Mouse (Mus musculus) adrenal gland, adult 2 months (tissue): ENCODE measurements at regions not wholly inside any gene's neighbourhood (a gene's known extent, or its start where the extent isn't known, plus 50 kb on each side); places are given as distances from the start of the nearest gene placed in this dataset.
"Not testable (repeated sequence)": the region's sequence is repeated elsewhere in the genome, so short reads cannot be mapped to it uniquely, and the experiment has no call there.

ENCODE experiments used
- DNase-seq: peaks from one replicate; pipeline ENCODE4 v3.0.0; 2021

DNA sequence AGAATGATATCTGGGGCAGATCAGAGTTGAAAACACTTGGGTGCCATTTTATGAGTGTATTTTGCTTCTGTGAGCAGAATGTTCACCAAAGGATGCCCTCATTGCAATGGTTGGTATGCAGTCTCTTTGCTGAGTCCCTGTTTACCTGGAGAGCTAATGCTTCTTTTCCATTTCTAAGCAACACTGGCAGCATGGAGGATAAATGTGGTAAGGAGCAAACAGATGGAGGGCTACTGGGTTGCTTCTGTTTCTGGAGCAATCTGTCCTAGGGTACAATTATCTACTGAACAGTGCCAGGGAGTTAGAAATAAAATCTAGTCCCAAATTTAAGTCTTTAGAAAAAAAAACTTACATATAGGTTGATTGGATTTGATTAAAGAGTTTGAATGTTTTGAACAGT is 245.9 kb downstream of the AI429214 start:
- DNase-seq, result no peak

DNA sequence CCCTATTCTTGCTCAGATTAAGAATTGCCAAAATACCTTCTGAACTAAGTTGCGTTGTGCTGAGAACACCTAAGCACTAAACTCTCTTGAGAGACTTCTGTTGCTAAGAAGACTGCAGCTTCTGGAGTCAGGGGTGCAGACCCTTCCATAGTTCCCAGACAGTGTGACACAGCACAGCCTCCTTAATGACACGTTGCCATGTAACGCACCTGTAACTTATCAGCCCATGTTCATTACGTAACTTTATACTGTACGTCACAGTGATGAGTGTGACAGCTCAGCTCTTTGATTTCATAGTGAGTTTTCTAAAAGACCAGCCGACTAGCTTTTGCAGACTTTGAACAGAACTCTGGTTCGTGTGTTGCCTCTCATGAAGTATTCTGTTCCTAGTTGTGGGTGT is 257.8 kb downstream of the AI429214 start:
- DNase-seq, result not testable (repeated sequence)

DNA sequence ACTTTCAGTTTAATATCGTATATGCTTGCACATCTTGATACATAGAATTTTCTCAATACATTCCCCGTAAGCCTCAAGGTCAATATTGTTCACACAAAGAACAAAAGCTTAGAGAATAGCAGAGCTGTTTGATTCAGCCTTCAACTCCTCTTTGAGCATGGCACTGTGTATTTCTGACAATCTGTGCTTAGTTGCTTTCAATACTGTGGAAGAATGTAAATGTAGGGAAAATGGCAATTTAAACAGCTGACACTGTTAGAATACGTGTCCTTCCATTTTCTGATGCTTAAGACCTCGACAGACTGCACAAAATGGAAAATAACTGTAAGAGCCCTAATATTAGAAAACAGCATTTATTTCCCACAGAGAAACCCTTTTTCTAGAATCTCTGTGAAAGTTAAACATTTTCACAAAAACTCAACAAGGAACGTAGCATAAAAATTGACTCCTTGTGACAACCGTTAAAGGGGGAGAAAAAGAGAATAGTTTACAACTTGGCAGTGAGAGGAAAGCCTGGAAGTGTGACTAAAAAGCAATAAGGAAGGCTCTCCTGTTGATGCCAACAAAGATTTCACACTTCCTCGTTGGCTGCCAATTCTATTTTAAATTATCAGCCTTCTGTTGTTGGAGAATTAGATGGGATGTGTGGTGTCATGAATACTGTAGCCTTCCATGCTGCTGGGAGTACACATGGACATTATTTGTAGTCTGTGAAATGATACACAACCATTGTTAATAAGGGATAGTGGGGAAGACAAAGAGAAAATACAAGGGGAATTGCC is 297.9 kb downstream of the AI429214 start:
- no peak for DNase-seq
